Mouse (Mus musculus): Measurements from ENCODE around the gene Rpp21. TPM values are rescaled to one million over a fixed set of nuclear protein-coding genes. Genes with fewer than 3 reads are reported as not detected.

The Rpp21 gene
- polyA plus RNA-seq (2015; fragmentation: Nextera tagmentation; extraction: Ambion mirVana), result 111 and 115 TPM in 2 replicates

DNA sequence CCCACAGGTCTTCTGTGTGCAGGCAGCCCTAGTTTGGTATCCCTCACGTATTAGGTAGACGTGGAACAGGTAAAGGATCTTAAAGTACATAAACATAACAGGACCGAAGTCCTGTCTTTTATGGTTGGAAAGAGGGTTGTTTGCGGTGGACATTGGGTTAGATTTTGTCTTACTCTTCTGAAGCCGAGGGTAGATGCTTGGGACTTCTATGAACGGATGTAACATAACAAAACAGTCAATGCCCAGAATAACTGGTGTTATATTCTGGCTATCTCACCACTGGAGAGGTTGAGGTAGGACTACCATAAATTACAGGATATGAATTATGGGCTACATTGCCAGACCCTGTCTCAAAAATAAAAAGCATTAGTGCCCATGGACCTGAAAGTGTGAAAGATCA is at the start of gene Rpp21:
Gene Rpp21, minus strand, starts transcription at position 101 of the 400 bp plus-strand sequence.
- 0 out of 2 replicates have a peak, but pooled peaks cover 4% of the 10 kb centered on the region for H3K27me3 ChIP-seq
- ATAC-seq, result no peak; the same call in 1 of the 2 replicates
- 50% methylated on average over 6 of the region's 6 CpGs for WGBS
- H3K9ac ChIP-seq (replicated peaks), result peak within 1 kb of the TSS; percentile 79
- H3K4me1 ChIP-seq (replicated peaks), result peaks cover 8% of the 10 kb centered on the region
- H3K27ac ChIP-seq, result peak within 1 kb of the TSS; percentile 88
- peak within 1 kb of the TSS; percentile 82 for H3K4me3 ChIP-seq (replicated peaks)
- H3K36me3 ChIP-seq, result peaks cover 56% of the 10 kb centered on the region
- peak within 1 kb of the TSS; percentile 62 for H3K4me2 ChIP-seq (replicated peaks)
- H3K9me3 ChIP-seq, result no peaks in the 10 kb centered on the region

DNA sequence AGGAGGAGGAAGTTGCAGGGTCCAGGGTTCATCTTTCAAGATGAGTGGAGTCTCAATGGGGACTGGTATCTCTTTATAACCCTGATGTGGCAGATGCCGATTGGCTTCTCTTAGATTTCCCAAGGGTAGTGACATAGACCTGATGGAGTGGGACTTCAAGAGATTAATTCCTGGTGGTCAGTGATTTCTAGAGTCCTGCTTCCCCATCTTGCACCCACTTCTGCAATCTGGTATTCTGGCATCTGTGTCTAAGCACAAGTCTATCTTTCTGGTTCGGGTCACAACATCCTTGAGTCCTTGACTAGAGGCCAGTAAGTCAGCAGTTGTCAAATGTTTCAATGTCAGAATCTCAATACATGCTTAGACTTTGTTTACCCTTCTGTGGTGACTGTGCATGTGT is 28.5 kb upstream of the Rpp21 start, which contains the start of gene H2-M10.2:
Gene H2-M10.2, minus strand, starts transcription at position 101 of the 400 bp plus-strand sequence.
- Histone ChIP-seq H3K9me3 (peaks cover 7% of the 10 kb centered on the region), H3K9ac (replicated peaks) (no peak within 1 kb of the TSS), H3K4me1 (replicated peaks) (no peaks in the 10 kb centered on the region), H3K27ac (no peak within 1 kb of the TSS), H3K27me3 (no peaks in the 10 kb centered on the region), H3K4me2 (replicated peaks) (no peak within 1 kb of the TSS), H3K36me3 (peaks cover 17% of the 10 kb centered on the region), H3K4me3 (replicated peaks) (no peak within 1 kb of the TSS)
- WGBS, result 96% methylated on average over 2 of the region's 2 CpGs
- ATAC-seq, result no peak

DNA sequence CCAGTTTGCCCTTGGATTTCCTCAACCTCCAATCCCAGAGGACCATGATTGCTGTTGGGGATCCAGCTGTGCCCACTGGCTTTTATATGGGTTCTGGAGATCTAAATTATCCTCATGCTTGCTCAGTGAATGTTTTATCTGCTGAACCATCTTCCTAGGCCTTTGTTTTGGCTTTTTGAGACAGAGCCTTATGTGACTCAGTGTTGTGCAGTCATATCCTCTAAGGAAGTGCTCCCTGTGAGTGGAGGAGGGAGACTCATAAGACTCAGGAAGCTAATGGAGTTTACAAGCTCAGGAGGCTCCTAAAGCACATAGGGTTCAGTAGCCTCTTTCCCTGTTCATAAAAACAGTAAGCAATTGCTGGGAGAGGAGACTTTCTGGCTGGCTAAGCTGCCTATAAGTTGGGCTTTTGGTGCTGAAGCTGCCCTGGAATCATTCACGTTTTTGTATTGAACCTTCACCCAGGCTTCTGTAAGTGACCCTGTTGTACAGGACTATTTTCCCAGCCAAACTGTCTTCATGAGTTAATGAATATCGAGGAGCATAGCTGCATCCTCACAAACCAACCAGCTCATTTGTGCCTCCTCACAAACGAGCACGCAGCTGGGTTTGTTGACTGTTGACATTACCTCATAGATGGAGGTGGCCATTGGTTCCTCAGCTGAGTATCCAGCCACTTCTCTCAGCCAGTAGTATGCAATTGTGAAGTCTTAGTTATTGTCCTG is 23.8 kb upstream of the Rpp21 start:
- Histone ChIP-seq H3K9me3 (peaks cover 7% of the 10 kb centered on the region), H3K4me2 (replicated peaks) (no peak overlapping the region), H3K36me3 (peaks cover 45% of the 10 kb centered on the region), H3K9ac (replicated peaks) (no peak overlapping the region), H3K27me3 (no peaks in the 10 kb centered on the region), H3K4me3 (replicated peaks) (no peak overlapping the region), H3K4me1 (replicated peaks) (no peaks in the 10 kb centered on the region), H3K27ac (no peak overlapping the region)
- 97% methylated on average over 4 of the region's 4 CpGs for WGBS
- no peak for ATAC-seq

DNA sequence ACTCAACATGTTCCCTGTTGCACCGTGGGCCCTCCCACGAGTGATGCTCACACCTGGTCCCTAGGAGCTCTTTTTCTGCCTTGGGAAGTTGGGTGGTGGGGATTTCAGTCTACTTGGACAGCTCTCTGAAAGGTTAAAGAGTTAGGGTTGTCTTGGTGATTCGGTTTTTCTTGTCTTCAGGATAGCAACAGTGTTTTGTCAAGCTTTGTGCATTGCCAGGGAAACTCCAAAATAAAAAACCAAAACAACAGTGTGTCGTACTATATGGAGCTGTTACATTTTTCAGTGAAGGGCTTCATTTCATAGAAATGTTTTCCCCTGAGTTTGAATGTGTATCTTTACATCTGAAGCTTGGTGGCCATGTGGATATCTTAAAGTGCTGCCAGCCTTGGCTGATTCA is 16.9 kb upstream of the Rpp21 start:
- WGBS, result 94% methylated on average over 4 of the region's 4 CpGs

DNA sequence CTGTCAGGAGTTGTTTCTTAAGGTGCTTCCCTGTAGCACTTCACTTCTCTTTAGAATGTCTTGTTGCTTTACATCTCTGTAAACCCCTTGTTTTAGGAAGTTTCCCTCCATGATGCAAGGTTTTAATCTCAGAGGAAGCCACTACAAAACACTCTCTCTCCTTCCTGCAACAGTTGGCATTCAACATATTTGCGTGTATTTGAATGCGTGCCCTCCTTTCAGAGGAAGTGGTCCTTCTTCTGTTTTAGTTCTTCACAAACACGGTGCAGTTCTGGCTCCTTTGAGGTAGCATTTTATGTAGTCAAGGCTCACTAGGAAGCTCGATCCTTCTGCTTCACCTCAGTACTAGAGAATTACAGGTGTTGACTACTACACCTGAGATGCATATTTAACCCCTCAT is 15.9 kb upstream of the Rpp21 start:
- Histone ChIP-seq H3K36me3 (peaks cover 18% of the 10 kb centered on the region), H3K4me2 (replicated peaks) (no peak overlapping the region), H3K27ac (no peak overlapping the region), H3K9ac (replicated peaks) (no peak overlapping the region), H3K4me1 (replicated peaks) (peaks cover 40% of the 10 kb centered on the region), H3K27me3 (no peaks in the 10 kb centered on the region), H3K9me3 (no peaks in the 10 kb centered on the region), H3K4me3 (replicated peaks) (no peak overlapping the region)
- no peak for ATAC-seq
- 89% methylated on average over 4 of the region's 4 CpGs for WGBS

More for the DNA sequence above, 16.9 kb upstream of the Rpp21 start:
- Histone ChIP-seq H3K4me1 (replicated peaks) (peaks cover 38% of the 10 kb centered on the region), H3K9ac (replicated peaks) (no peak overlapping the region), H3K4me2 (replicated peaks) (no peak overlapping the region), H3K27me3 (no peaks in the 10 kb centered on the region), H3K36me3 (peaks cover 22% of the 10 kb centered on the region), H3K9me3 (no peaks in the 10 kb centered on the region), H3K4me3 (replicated peaks) (no peak overlapping the region), H3K27ac (no peak overlapping the region)
- no peak for ATAC-seq

DNA sequence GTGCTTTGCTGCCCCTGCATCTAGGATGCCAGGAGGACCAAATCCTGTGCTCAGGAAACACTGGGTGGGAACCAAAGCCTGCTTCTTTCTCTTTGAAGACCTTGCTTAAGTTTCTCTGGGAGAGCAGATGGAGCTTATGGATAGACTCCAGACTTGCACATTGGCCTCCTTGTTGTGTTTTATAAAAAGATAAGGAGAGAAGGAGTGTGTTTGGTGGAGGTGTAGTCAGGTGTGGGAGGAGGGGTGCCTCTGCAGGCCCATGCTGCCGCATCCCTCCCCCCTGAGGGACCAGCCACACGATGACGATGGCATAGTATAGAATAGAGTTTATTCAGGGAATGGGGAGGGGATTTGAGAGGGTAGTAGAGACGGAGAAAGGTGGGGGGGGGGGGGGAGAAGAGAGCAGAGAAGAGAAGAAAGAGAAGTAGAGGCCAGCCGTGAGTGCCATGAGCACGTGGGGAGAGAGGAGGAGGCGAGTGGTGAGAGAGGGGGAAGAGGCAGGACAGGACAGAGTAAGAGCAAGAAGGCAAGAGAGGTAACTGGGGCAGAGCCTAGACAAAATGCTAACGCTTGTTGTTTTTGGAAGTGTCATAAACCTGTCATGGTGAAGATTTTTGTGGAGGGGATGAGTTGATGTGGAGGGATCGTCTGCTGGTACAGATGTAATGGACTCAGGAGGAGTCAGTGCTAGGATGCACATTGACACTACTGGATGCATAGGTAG is 14.9 kb upstream of the Rpp21 start:
- no peaks in the 10 kb centered on the region for H3K27me3 ChIP-seq
- no peaks in the 10 kb centered on the region for H3K9me3 ChIP-seq
- no peak for ATAC-seq
- no peak overlapping the region for H3K27ac ChIP-seq
- peak overlapping the region; percentile 96 for H3K4me2 ChIP-seq (replicated peaks)
- H3K9ac ChIP-seq (replicated peaks), result peak overlapping the region; percentile 86
- H3K4me1 ChIP-seq (replicated peaks), result peaks cover 40% of the 10 kb centered on the region
- H3K4me3 ChIP-seq (replicated peaks), result peak overlapping the region; percentile 89
- peaks cover 18% of the 10 kb centered on the region for H3K36me3 ChIP-seq
- 89% methylated on average over 9 of the region's 9 CpGs for WGBS

DNA sequence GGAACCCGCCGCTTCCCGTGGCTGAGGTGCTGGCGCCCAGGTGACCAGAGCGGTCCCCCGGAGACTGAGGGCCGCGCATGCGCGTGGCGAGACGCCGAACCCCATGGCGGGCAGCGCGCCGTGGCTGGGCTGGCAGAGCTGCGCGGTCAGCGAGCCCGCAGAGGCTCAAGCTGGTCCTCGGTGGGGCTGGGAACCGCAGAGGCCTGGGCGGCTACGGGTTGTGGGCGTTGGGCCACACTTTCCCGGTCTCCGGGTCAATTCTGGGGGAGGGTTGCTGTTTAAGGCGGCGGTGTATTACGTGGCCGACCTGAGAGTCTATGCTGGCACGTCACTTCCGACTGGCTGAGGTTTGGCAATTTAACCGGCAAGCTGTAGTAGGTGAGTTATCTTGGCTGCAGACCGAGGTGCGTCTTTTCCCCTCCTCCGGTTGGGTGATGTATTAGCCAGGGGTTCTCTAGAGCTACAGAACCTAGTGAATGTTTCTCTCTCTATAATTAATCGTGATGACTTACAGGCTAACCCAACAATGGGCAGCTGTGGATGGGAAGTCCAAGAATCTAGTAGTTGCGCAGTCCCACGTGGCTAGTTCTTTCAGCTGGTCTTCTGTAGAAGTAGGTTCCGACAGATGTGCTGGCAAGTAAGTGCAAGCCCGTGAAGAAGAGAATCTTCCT is 13.9 kb upstream of the Rpp21 start, which contains the start of gene Trim39:
Gene Trim39, minus strand, starts transcription at position 662 of the 671 bp plus-strand sequence.
- Histone ChIP-seq H3K27ac (peak within 1 kb of the TSS; percentile 96), H3K9me3 (no peaks in the 10 kb centered on the region), H3K4me3 (replicated peaks) (peak within 1 kb of the TSS; percentile 89), H3K36me3 (peaks cover 29% of the 10 kb centered on the region), H3K4me1 (replicated peaks) (peaks cover 40% of the 10 kb centered on the region), H3K4me2 (replicated peaks) (peak within 1 kb of the TSS; percentile 96), H3K9ac (replicated peaks) (peak within 1 kb of the TSS; percentile 86), H3K27me3 (no peaks in the 10 kb centered on the region)
- peak; percentile 88 for ATAC-seq
- 2% methylated on average over 43 of the region's 43 CpGs for WGBS

DNA sequence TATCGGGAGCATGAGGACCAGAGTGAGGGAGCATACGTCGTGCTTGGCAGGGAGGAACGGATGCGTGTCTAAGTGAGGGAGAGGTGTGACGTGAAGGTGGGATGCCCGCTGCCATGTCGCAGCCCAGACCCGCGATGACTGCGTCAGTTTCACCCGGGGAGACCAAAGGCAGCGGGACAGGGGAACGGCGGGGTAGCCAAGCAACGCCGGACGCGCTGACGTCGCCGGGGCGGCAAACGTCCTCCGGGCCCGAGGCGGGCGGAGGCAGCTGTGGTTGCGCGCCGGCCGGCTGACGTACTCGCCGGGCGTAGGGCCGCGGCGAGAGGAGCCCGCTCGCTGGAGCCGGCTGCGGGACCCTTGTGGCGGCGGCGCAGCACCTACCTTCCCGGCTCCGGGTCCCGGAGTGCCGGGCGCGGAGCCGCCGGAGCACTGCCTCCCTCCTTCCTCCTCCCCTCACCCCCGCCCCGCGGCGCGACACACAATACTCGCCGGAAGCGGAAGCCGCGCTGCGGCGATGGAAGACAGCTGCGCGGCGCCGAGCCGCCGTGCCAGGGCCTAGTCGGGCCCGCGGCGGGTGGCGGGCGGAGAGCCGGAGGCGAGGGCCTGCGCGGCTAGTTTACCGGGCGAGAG is 13.2 kb upstream of the Rpp21 start:
- no peaks in the 10 kb centered on the region for H3K9me3 ChIP-seq
- peak overlapping the region; percentile 86 for H3K9ac ChIP-seq (replicated peaks)
- peak overlapping the region; percentile 96 for H3K4me2 ChIP-seq (replicated peaks)
- peak overlapping the region; percentile 96 for H3K27ac ChIP-seq
- ATAC-seq, result peak; percentile 94
- H3K27me3 ChIP-seq, result no peaks in the 10 kb centered on the region
- under 1% methylated on average over 77 of the region's 84 CpGs for WGBS
- H3K4me3 ChIP-seq (replicated peaks), result peak overlapping the region; percentile 89
- peaks cover 40% of the 10 kb centered on the region for H3K4me1 ChIP-seq (replicated peaks)
- peaks cover 30% of the 10 kb centered on the region for H3K36me3 ChIP-seq

DNA sequence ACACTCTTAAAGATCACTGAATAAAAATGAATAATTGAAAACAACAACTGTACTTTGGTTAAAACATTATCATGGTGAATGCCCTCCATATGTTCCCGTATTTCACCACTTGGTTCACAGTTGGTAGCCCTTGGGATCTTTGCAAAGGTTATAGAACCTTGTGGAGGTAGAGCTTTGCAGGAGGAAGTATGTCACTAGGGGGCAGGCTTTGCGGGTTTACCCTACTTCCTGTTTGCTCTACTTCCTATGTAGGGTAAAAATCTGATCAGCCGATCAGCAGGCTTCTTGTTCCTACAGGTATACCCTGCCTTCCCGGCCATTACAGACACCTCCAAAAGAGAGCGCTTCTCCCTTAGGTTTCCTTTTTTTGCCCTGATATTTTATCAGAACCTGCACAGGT is 8.0 kb upstream of the Rpp21 start:
- H3K9ac ChIP-seq (replicated peaks), result no peak overlapping the region
- no peak overlapping the region for H3K4me3 ChIP-seq (replicated peaks)
- H3K36me3 ChIP-seq, result peaks cover 75% of the 10 kb centered on the region
- peaks cover 11% of the 10 kb centered on the region for H3K4me1 ChIP-seq (replicated peaks)
- 77% methylated on average over 5 of the region's 5 CpGs for WGBS
- no peaks in the 10 kb centered on the region for H3K9me3 ChIP-seq
- no peak overlapping the region for H3K4me2 ChIP-seq (replicated peaks)
- H3K27ac ChIP-seq, result no peak overlapping the region
- ATAC-seq, result no peak
- H3K27me3 ChIP-seq, result no peaks in the 10 kb centered on the region

DNA sequence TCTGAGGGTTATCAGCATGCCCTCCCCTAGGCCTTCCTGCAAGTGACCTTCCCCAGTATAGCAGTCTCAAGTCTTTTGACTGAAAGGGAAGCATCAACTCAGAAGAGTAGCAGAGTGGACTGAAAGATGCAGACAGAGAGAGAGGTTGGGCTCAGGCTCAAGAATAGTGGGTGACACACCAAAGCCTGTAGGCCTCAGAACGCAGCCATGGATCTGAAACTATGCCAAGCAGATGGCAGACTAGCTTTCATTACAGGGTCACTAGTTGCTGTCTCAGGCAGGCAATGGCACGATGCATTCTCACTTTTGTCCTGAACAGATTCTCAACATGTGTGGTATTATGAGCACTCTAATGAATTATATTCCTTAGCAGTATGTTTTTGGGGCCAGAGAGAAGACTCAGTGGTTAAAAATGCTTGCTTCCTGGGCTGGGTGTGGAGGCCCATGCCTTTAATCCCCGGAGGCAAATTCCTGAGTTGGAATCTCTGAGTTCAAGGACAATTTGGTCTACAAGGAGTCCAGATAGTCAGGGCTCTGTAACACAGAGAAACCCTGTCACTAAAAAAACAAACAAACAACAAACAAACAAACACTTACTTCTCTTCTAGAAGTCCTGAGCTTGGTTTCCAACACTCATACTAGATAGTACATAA is 6.5 kb upstream of the Rpp21 start:
- no peaks in the 10 kb centered on the region for H3K27me3 ChIP-seq
- H3K36me3 ChIP-seq, result peaks cover 90% of the 10 kb centered on the region
- H3K4me2 ChIP-seq (replicated peaks), result no peak overlapping the region
- H3K9me3 ChIP-seq, result no peaks in the 10 kb centered on the region
- ATAC-seq, result no peak
- WGBS, result 95% methylated on average over 3 of the region's 3 CpGs
- no peak overlapping the region for H3K9ac ChIP-seq (replicated peaks)
- no peaks in the 10 kb centered on the region for H3K4me1 ChIP-seq (replicated peaks)
- H3K4me3 ChIP-seq (replicated peaks), result no peak overlapping the region
- H3K27ac ChIP-seq, result no peak overlapping the region

DNA sequence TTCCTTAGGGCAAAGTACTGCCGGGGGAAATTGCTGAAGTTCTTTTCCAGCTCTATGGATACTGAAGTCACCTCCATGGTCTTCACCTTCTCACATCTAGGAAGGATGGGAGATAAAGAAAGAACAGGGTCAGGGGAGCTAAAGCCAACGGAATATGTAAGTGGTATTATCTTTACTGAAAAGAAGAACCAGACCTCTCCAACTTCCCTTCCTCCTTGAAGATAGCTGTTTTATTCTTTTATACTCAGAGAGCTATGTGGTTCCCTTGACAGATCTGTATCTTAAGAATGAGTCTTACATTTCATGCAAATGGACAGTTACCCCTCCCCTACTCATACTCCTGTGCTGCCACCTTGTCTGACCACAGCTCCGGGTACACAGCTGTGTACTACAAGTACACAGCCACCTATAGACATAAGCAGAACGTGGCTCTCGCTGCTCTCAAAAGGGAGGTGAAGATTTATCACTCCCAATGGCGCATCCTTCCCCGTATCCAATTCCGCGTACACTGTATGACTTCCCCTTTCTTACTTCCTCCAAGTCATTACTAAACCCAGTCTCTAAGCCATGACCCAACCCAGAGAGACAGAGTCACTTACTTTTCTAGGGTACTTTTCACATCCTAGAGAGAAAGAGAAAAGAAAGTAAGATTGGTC is 3.8 kb upstream of the Rpp21 start:
- Histone ChIP-seq H3K27me3 (no peaks in the 10 kb centered on the region), H3K9ac (replicated peaks) (no peak overlapping the region), H3K4me2 (replicated peaks) (no peak overlapping the region), H3K9me3 (no peaks in the 10 kb centered on the region), H3K27ac (no peak overlapping the region), H3K4me3 (replicated peaks) (no peak overlapping the region), H3K4me1 (replicated peaks) (peaks cover 5% of the 10 kb centered on the region), H3K36me3 (peaks cover 81% of the 10 kb centered on the region)
- WGBS, result 93% methylated on average over 9 of the region's 9 CpGs
- no peak for ATAC-seq
